Mouse (Mus musculus): Measurements from ENCODE around the gene Nsg2. TPM values are rescaled to one million over a fixed set of nuclear protein-coding genes. Genes with fewer than 3 reads are reported as not detected.

Gene Nsg2
- total and polyA plus RNA-seq, 2 experiments from 2014 or later: 1.2 to 3.7 TPM

DNA sequence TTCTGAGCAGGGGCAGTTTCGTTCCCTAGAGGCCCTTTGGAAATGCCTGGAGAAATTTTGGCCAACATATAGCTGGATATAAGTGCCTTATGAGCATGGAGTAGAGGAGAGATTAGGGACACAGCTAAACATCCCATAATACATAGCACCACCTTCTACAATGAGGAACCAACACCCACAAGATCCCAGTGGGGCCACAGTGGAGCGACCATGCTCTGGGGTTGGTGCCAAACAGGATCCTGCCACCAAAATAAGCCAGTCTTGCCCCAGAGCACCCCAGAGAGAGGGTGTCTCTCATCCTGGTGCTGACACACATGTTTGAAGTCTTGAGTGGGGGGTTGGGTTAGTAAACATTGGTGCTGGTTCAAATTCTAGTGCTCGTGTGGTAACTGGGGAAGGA is 28.3 kb downstream of the Nsg2 start:
- H3K4me2 ChIP-seq (ENCODE audit: low read depth, low read length): no peak overlapping the region
- H3K4me1 ChIP-seq (ENCODE audit: control insufficient read depth, insufficient read depth): no peaks in the 10 kb centered on the region
- H3K4me3 ChIP-seq (ENCODE audit: low read depth, low read length): no peak overlapping the region
- H3K27me3 ChIP-seq (ENCODE audit: control insufficient read depth, insufficient read depth, low read length): no peaks in the 10 kb centered on the region
- H3K27ac ChIP-seq (ENCODE audit: low read depth): no peak overlapping the region
- no peaks in the 10 kb centered on the region for H3K9me3 ChIP-seq (replicated peaks; ENCODE audit: control insufficient read depth, low read length)
- no peak overlapping the region for H3K9ac ChIP-seq (replicated peaks; ENCODE audit: low read depth, low read length)
- TF ChIP-seq CTCF (IDR thresholded peaks at IDR 0.05; ENCODE audit: low read depth) (no peak), EP300 (IDR thresholded peaks at IDR 0.05; ENCODE audit: low read depth) (no peak)
- no peak for ATAC-seq (ENCODE audit: insufficient read depth, low read depth)
- no peaks in the 10 kb centered on the region for H3K36me3 ChIP-seq (replicated peaks; ENCODE audit: control insufficient read depth, insufficient read depth, low read length)
- 61% methylated on average over 3 of the region's 3 CpGs for whole genome bisulfite sequencing
- DNase-seq (ENCODE audit: low spot score): no peak

DNA sequence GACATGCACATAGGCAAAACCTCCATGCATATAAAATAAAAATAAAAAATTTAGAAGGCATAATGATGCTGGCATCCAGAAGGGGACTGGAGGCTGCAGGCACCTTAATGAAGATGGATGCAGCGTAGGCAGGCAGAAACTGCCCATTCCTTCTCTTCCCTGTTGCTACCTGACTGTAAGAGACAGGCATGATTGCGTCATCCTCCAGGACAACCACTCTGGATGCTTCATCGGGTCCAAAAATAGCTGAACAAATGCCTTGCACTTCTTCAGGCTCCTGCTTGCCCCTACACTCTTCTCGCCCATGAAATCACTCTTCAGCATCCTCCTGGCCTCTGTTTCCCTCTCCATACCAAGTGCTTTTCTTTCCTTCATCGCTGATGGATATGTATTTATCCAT is 29.1 kb downstream of the Nsg2 start:
- WGBS: 65% methylated on average over 5 of the region's 5 CpGs
- Histone ChIP-seq H3K9me3 (replicated peaks; ENCODE audit: control insufficient read depth, low read length) (no peaks in the 10 kb centered on the region), H3K4me1 (ENCODE audit: control insufficient read depth, insufficient read depth) (no peaks in the 10 kb centered on the region), H3K4me3 (ENCODE audit: low read depth, low read length) (no peak overlapping the region), H3K4me2 (ENCODE audit: low read depth, low read length) (no peak overlapping the region), H3K27ac (ENCODE audit: low read depth) (no peak overlapping the region), H3K27me3 (ENCODE audit: control insufficient read depth, insufficient read depth, low read length) (no peaks in the 10 kb centered on the region), H3K36me3 (replicated peaks; ENCODE audit: control insufficient read depth, insufficient read depth, low read length) (no peaks in the 10 kb centered on the region), H3K9ac (replicated peaks; ENCODE audit: low read depth, low read length) (no peak overlapping the region)
- ATAC-seq (ENCODE audit: insufficient read depth, low read depth): no peak
- DNase-seq (ENCODE audit: low spot score): no peak
- TF ChIP-seq EP300 (IDR thresholded peaks at IDR 0.05; ENCODE audit: low read depth) (no peak), CTCF (IDR thresholded peaks at IDR 0.05; ENCODE audit: low read depth) (no peak)

DNA sequence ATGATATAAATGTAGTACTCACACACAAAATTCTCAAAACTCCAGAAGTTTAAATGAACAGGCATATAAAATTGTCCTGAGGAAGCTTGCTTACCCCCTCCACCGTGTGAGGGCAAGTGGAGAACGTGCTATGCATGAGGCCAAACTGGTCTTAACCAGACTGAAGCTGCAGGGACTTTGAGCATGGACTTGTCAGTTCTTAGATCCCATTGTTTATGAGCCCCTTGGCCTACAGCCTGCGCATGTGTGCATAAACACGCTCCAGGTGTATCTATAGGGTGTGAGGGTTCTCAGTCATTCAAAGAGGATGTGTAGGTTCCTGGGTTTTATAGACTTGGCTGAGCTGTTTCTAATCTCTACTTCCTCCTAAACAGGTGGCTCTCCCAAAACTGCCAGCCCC is 31.1 kb downstream of the Nsg2 start:
- no peak for DNase-seq (ENCODE audit: low spot score)
- 74% methylated on average over 4 of the region's 4 CpGs for WGBS
- Histone ChIP-seq H3K27me3 (ENCODE audit: control insufficient read depth, insufficient read depth, low read length) (no peaks in the 10 kb centered on the region), H3K36me3 (replicated peaks; ENCODE audit: control insufficient read depth, insufficient read depth, low read length) (no peaks in the 10 kb centered on the region), H3K4me3 (ENCODE audit: low read depth, low read length) (no peak overlapping the region), H3K4me2 (ENCODE audit: low read depth, low read length) (no peak overlapping the region), H3K9ac (replicated peaks; ENCODE audit: low read depth, low read length) (no peak overlapping the region), H3K27ac (ENCODE audit: low read depth) (no peak overlapping the region), H3K9me3 (replicated peaks; ENCODE audit: control insufficient read depth, low read length) (no peaks in the 10 kb centered on the region), H3K4me1 (ENCODE audit: control insufficient read depth, insufficient read depth) (no peaks in the 10 kb centered on the region)
- TF ChIP-seq CTCF (IDR thresholded peaks at IDR 0.05; ENCODE audit: low read depth): no peak
- no peak for TF ChIP-seq EP300 (IDR thresholded peaks at IDR 0.05; ENCODE audit: low read depth)
- ATAC-seq (ENCODE audit: insufficient read depth, low read depth): no peak

DNA sequence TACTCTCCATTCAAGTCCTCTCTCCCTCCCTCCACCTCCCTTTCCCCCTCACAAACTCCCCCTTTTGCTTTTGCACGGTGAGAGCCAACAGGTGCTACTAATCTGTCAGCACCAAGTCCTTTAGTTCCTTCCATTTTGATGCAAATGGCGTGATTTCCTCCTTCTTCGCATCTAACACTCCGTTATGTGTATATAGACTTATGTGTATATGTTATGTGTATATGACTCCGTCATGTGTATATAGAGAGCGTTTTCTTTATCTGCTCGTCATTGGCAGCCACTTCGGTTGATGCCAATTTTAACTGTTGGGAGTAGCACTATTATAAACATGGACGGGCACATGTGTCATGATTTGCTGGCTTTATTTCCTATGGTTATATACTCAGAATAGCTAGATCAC is 31.8 kb downstream of the Nsg2 start:
- H3K36me3 ChIP-seq (replicated peaks; ENCODE audit: control insufficient read depth, insufficient read depth, low read length): no peaks in the 10 kb centered on the region
- H3K4me2 ChIP-seq (ENCODE audit: low read depth, low read length): no peak overlapping the region
- ATAC-seq (ENCODE audit: insufficient read depth, low read depth) (no peak), DNase-seq (ENCODE audit: low spot score) (no peak)
- H3K27me3 ChIP-seq (ENCODE audit: control insufficient read depth, insufficient read depth, low read length): no peaks in the 10 kb centered on the region
- TF ChIP-seq EP300 (IDR thresholded peaks at IDR 0.05; ENCODE audit: low read depth) (no peak), CTCF (IDR thresholded peaks at IDR 0.05; ENCODE audit: low read depth) (no peak)
- H3K4me3 ChIP-seq (ENCODE audit: low read depth, low read length): no peak overlapping the region
- H3K27ac ChIP-seq (ENCODE audit: low read depth): no peak overlapping the region
- no peaks in the 10 kb centered on the region for H3K9me3 ChIP-seq (replicated peaks; ENCODE audit: control insufficient read depth, low read length)
- WGBS: 70% methylated on average over 9 of the region's 9 CpGs
- no peaks in the 10 kb centered on the region for H3K4me1 ChIP-seq (ENCODE audit: control insufficient read depth, insufficient read depth)
- no peak overlapping the region for H3K9ac ChIP-seq (replicated peaks; ENCODE audit: low read depth, low read length)

DNA sequence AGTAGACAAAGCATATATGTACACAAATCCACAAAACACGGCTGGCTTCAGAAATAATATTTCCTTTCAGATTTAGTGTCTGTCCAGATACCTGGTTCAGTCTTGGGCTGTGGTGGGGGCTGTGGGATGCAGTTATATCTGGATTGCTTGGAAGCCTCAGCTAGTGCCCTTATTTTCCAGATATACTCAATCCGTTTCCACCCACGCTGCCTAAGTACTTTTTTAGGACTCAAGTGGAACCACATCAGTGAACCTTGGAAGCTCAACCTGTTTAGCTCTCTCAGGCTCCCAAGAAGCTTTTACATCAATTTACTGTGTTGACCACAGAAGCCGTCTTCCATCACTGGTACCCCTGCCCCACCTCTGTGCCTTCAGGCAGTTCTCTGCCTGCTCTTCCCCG is 35.6 kb downstream of the Nsg2 start:
- TF ChIP-seq EP300 (IDR thresholded peaks at IDR 0.05; ENCODE audit: low read depth) (no peak), CTCF (IDR thresholded peaks at IDR 0.05; ENCODE audit: low read depth) (no peak)
- no peak overlapping the region for H3K27ac ChIP-seq (ENCODE audit: low read depth)
- DNase-seq (ENCODE audit: low spot score) (no peak), ATAC-seq (ENCODE audit: insufficient read depth, low read depth) (no peak)
- no peak overlapping the region for H3K9ac ChIP-seq (replicated peaks; ENCODE audit: low read depth, low read length)
- WGBS: 70% methylated on average over 5 of the region's 5 CpGs
- H3K9me3 ChIP-seq (replicated peaks; ENCODE audit: control insufficient read depth, low read length): no peaks in the 10 kb centered on the region
- no peaks in the 10 kb centered on the region for H3K36me3 ChIP-seq (replicated peaks; ENCODE audit: control insufficient read depth, insufficient read depth, low read length)
- H3K4me3 ChIP-seq (ENCODE audit: low read depth, low read length): no peak overlapping the region
- H3K4me1 ChIP-seq (ENCODE audit: control insufficient read depth, insufficient read depth): no peaks in the 10 kb centered on the region
- H3K4me2 ChIP-seq (ENCODE audit: low read depth, low read length): no peak overlapping the region
- H3K27me3 ChIP-seq (ENCODE audit: control insufficient read depth, insufficient read depth, low read length): no peaks in the 10 kb centered on the region

DNA sequence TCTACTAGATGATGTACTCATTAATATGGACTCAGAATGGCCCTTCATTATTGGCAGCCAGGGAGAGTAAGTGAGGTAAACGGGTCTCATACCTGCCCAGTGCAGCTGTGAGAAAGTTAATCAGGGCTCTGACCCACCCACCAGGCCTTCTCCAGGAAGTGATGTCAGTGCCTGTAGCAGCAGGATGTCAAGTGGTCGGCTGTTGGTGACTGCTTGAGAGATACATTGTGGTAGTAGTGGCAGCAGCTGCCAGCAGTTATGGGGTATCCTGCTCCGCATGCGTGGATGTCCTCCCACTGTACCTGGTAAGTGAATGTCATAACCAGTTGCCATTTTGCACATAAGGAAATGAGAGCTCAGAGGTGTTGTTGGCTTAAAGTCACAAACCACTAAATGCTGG is 39.4 kb downstream of the Nsg2 start:
- no peaks in the 10 kb centered on the region for H3K4me1 ChIP-seq (ENCODE audit: control insufficient read depth, insufficient read depth)
- no peak for DNase-seq (ENCODE audit: low spot score)
- H3K4me3 ChIP-seq (ENCODE audit: low read depth, low read length): no peak overlapping the region
- H3K36me3 ChIP-seq (replicated peaks; ENCODE audit: control insufficient read depth, insufficient read depth, low read length): no peaks in the 10 kb centered on the region
- H3K27ac ChIP-seq (ENCODE audit: low read depth): no peak overlapping the region
- no peak for ATAC-seq (ENCODE audit: insufficient read depth, low read depth)
- no peaks in the 10 kb centered on the region for H3K27me3 ChIP-seq (ENCODE audit: control insufficient read depth, insufficient read depth, low read length)
- H3K9me3 ChIP-seq (replicated peaks; ENCODE audit: control insufficient read depth, low read length): no peaks in the 10 kb centered on the region
- no peak overlapping the region for H3K4me2 ChIP-seq (ENCODE audit: low read depth, low read length)
- H3K9ac ChIP-seq (replicated peaks; ENCODE audit: low read depth, low read length): no peak overlapping the region
- 45% methylated on average over 4 of the region's 4 CpGs for WGBS
- TF ChIP-seq EP300 (IDR thresholded peaks at IDR 0.05; ENCODE audit: low read depth): no peak
- TF ChIP-seq CTCF (IDR thresholded peaks at IDR 0.05; ENCODE audit: low read depth): no peak
